Mouse (Mus musculus): ENCODE results near the gene Colgalt2.

- TF ChIP-seq TAL1 (IDR thresholded peaks at IDR 0.05; ENCODE audit: low read length): no peak
- no peak for TF ChIP-seq GATA1 (IDR thresholded peaks at IDR 0.05; ENCODE audit: low read length)
Observed at GRCm38 (mm10) chr1:152523292-152523691, 123.7 kb downstream of the Colgalt2 start.
